Mouse (Mus musculus) ES-E14 (cell line): ENCODE measurements around the gene Igf1. TPM values are rescaled to one million over a fixed set of nuclear protein-coding genes. Genes with fewer than 3 reads are reported as not detected.

Source experiments
- DNase-seq: peaks from one replicate; pipeline ENCODE4 v3.0.0-alpha.2; 2013; ENCODE audit warnings: low read depth, low spot score
- H3K27ac ChIP-seq: 2 replicates; pipeline ENCODE4 v1.5.1; 2012; ENCODE audit warnings: low read depth, mild to moderate bottlenecking, low read length, moderate library complexity, mixed read lengths; ENCODE audit not compliant: poor library complexity, insufficient read depth, severe bottlenecking
- H3K36me3 ChIP-seq: 2 replicates; pipeline ENCODE4 v1.6.1; 2012; ENCODE audit warnings: mild to moderate bottlenecking, low read length, moderate library complexity, mixed read lengths; ENCODE audit not compliant: control insufficient read depth, poor library complexity, insufficient read depth, severe bottlenecking
- H3K4me1 ChIP-seq, 2 experiments: fragments of 150-350 bp in 1 of 2; sonication (generic) in 1 of 2; 2 replicates each; pipeline ENCODE4 v1.6.1; 2012; ENCODE audit warnings: low read length in 2 of 2, mild to moderate bottlenecking in 1 of 2, mixed read lengths in 1 of 2; ENCODE audit not compliant: control insufficient read depth in 2 of 2, insufficient read depth in 2 of 2, poor library complexity in 1 of 2
- H3K4me3 ChIP-seq, 2 experiments: fragments of 150-350 bp in 1 of 2; sonication (generic) in 1 of 2; 2 replicates each; pipeline ENCODE4 v1.5.1; 2012; ENCODE audit warnings: low read length in 2 of 2, low read depth in 1 of 2, mild to moderate bottlenecking in 1 of 2, mixed read lengths in 1 of 2; ENCODE audit not compliant: insufficient read depth in 1 of 2, poor library complexity in 1 of 2, severe bottlenecking in 1 of 2
- H3K9ac ChIP-seq: 2 replicates; pipeline ENCODE4 v1.6.1; 2012; ENCODE audit warnings: low read depth, mild to moderate bottlenecking, low read length, mixed read lengths; ENCODE audit not compliant: poor library complexity, insufficient read depth, severe bottlenecking
- H3K9me3 ChIP-seq: fragments of 150-350 bp; sonication (generic); 2 replicates; pipeline ENCODE4 v1.6.1; 2012; ENCODE audit warnings: low read depth, mild to moderate bottlenecking, low read length; ENCODE audit not compliant: control insufficient read depth, insufficient read depth
- CHD2 ChIP-seq: IDR thresholded peaks from 2 replicates; pipeline ENCODE4 v1.6.1; 2014; ENCODE audit warnings: mild to moderate bottlenecking, low read depth, low read length, inconsistent platforms
- HCFC1 ChIP-seq: IDR thresholded peaks from 2 replicates; pipeline ENCODE4 v1.6.1; 2012; ENCODE audit warnings: low read length, inconsistent platforms, borderline replicate concordance; ENCODE audit not compliant: insufficient read depth
- MAFK ChIP-seq: IDR thresholded peaks from 2 replicates; pipeline ENCODE4 v1.6.1; 2014; ENCODE audit warnings: mild to moderate bottlenecking, low read depth, low read length, inconsistent platforms; ENCODE audit not compliant: insufficient read depth
- ZC3H11A ChIP-seq: IDR thresholded peaks from 2 replicates; pipeline ENCODE4 v1.6.1; 2012; ENCODE audit warnings: low read depth, mild to moderate bottlenecking, inconsistent platforms, low read length, borderline replicate concordance
- ZNF384 ChIP-seq: IDR thresholded peaks from 2 replicates; pipeline ENCODE4 v1.6.1; 2012; ENCODE audit warnings: low read depth, low read length, inconsistent platforms
- in situ Hi-C, 2 experiments: fragments of 600-800 bp; cut with MboI; formaldehyde crosslinking; loops; one replicate each; pipeline ENCODE4 v1.15.1; 2025; ENCODE audit warnings: low sequenced_read_pairs in 2 of 2, inconsistent platforms in 1 of 2; ENCODE audit not compliant: unreplicated experiment in 2 of 2
- total RNA-seq: library from RNA; depleted of rRNA; stranded (reverse); fragments of 300-350 nt; gene quantifications from 2 replicates; pipeline ENCODE4 v1.2.3, GENCODE M21; 2012

Igf1 gene
- total RNA-seq, 1 experiment = 0.40 TPM

- Histone ChIP-seq H3K4me3 (no peak overlapping the region), H3K27ac (no peak overlapping the region), H3K9ac (no peak overlapping the region), H3K36me3 (no peaks in the 10 kb centered on the region), H3K9me3 (no peaks in the 10 kb centered on the region), H3K4me1 (no peaks in the 10 kb centered on the region)
- in situ Hi-C loops = no loop called here
- no peak for TF ChIP-seq ZNF384
- TF ChIP-seq CHD2 = no peak
- TF ChIP-seq ZC3H11A = no peak
- no peak for TF ChIP-seq HCFC1
- no peak for TF ChIP-seq MAFK
- no peak for DNase-seq
Measured at GRCm38 (mm10) chr10:87817786-87818185, 40.3 kb upstream of the Igf1 start.

GRCm38 (mm10) chr10:87821906-87822305 is 36.2 kb upstream of the Igf1 start:
- Histone ChIP-seq H3K9ac (no peak overlapping the region), H3K4me3 (no peak overlapping the region), H3K4me1 (no peaks in the 10 kb centered on the region), H3K9me3 (no peaks in the 10 kb centered on the region), H3K27ac (no peak overlapping the region), H3K36me3 (no peaks in the 10 kb centered on the region)
- TF ChIP-seq ZC3H11A = no peak
- no peak for DNase-seq
- in situ Hi-C loops = no loop called here

- TF ChIP-seq HCFC1 (no peak), ZC3H11A (no peak), MAFK (no peak), ZNF384 (no peak), CHD2 (no peak)
- no peak for DNase-seq
- in situ Hi-C loops = no loop called here
- no peak overlapping the region for H3K9ac ChIP-seq
- no peaks in the 10 kb centered on the region for H3K36me3 ChIP-seq
- H3K9me3 ChIP-seq = no peaks in the 10 kb centered on the region
- no peak overlapping the region for H3K4me3 ChIP-seq
- no peaks in the 10 kb centered on the region for H3K4me1 ChIP-seq
- no peak overlapping the region for H3K27ac ChIP-seq
Measured at GRCm38 (mm10) chr10:87830012-87830411, 28.1 kb upstream of the Igf1 start.

GRCm38 (mm10) chr10:87830639-87831038 is 27.4 kb upstream of the Igf1 start:
- DNase-seq = no peak
- in situ Hi-C loops = no loop called here
- no peak overlapping the region for H3K4me3 ChIP-seq
- no peaks in the 10 kb centered on the region for H3K4me1 ChIP-seq
- H3K9ac ChIP-seq = no peak overlapping the region
- H3K36me3 ChIP-seq = no peaks in the 10 kb centered on the region
- TF ChIP-seq ZNF384 = no peak
- TF ChIP-seq MAFK = no peak
- no peak for TF ChIP-seq ZC3H11A
- TF ChIP-seq HCFC1 = no peak
- no peak for TF ChIP-seq CHD2
- no peaks in the 10 kb centered on the region for H3K9me3 ChIP-seq
- no peak overlapping the region for H3K27ac ChIP-seq

- Histone ChIP-seq H3K9me3 (no peaks in the 10 kb centered on the region), H3K9ac (no peak overlapping the region), H3K4me1 (no peaks in the 10 kb centered on the region), H3K36me3 (no peaks in the 10 kb centered on the region), H3K27ac (no peak overlapping the region), H3K4me3 (no peak overlapping the region)
- DNase-seq = no peak
- in situ Hi-C loops = no loop called here
- TF ChIP-seq HCFC1 = no peak
Measured at GRCm38 (mm10) chr10:87832101-87832500, 26.0 kb upstream of the Igf1 start.
